Mouse (Mus musculus) heart, embryonic 14.5 days (tissue): ENCODE measurements around the gene Cacna1a. TPM values are rescaled to one million over a fixed set of nuclear protein-coding genes. Genes with fewer than 3 reads are reported as not detected.

Experiments
- ATAC-seq: fragments of 200-750 bp; cut with Nextera tagmentation; 2 replicates; pipeline ENCODE4 v1.8.0; 2017; ENCODE audit warnings: low read depth, moderate TSS enrichment; ENCODE audit not compliant: insufficient number of reproducible peaks, insufficient read depth, low FRiP score
- H3K27ac ChIP-seq, 2 experiments: fragments of 200-500 bp in 1 of 2; fragments of 300-500 bp in 1 of 2; sonication (generic) in 1 of 2; replicated peaks in 1 of 2; 2 replicates each; pipeline ENCODE4 v1.5.1; 2012 to 2014; ENCODE audit warnings: low read depth in 2 of 2, low read length in 2 of 2, control low read depth in 1 of 2, mild to moderate bottlenecking in 1 of 2, mixed read lengths in 1 of 2; ENCODE audit not compliant: control insufficient read depth in 1 of 2, insufficient read depth in 1 of 2
- H3K27me3 ChIP-seq: fragments of 300-500 bp; sonication (generic); 2 replicates; pipeline ENCODE4 v1.6.1; 2014; ENCODE audit warnings: mild to moderate bottlenecking, low read length, control low read depth; ENCODE audit not compliant: control insufficient read depth, insufficient read depth
- H3K36me3 ChIP-seq: fragments of 300-500 bp; sonication (generic); 2 replicates; pipeline ENCODE4 v1.6.1; 2014; ENCODE audit warnings: mild to moderate bottlenecking, control low read depth, low read length, mixed read lengths; ENCODE audit not compliant: control insufficient read depth, insufficient read depth
- H3K4me1 ChIP-seq, 2 experiments: fragments of 200-500 bp in 1 of 2; fragments of 300-500 bp in 1 of 2; sonication (generic) in 1 of 2; 2 replicates each; pipeline ENCODE4 v1.6.1; 2012 to 2014; ENCODE audit warnings: low read length in 2 of 2, control low read depth in 1 of 2, mixed read lengths in 1 of 2; ENCODE audit not compliant: control insufficient read depth in 2 of 2, insufficient read depth in 2 of 2
- H3K4me2 ChIP-seq: fragments of 300-500 bp; sonication (generic); 2 replicates; pipeline ENCODE4 v1.6.1; 2014; ENCODE audit warnings: mild to moderate bottlenecking, low read length
- H3K4me3 ChIP-seq, 2 experiments: fragments of 200-500 bp in 1 of 2; fragments of 300-500 bp in 1 of 2; sonication (generic) in 1 of 2; 2 replicates each; pipeline ENCODE4 v1.5.1; 2012 to 2014; ENCODE audit warnings: low read length in 2 of 2, mild to moderate bottlenecking in 2 of 2, control low read depth in 1 of 2, low read depth in 1 of 2, moderate library complexity in 1 of 2; ENCODE audit not compliant: control insufficient read depth in 1 of 2, insufficient read depth in 1 of 2
- H3K9ac ChIP-seq: fragments of 300-500 bp; sonication (generic); 2 replicates; pipeline ENCODE4 v1.6.1; 2014; ENCODE audit warnings: mild to moderate bottlenecking, low read length
- H3K9me3 ChIP-seq: fragments of 300-500 bp; sonication (generic); 2 replicates; pipeline ENCODE4 v1.6.1; 2016; ENCODE audit warnings: low read length, control low read depth; ENCODE audit not compliant: control insufficient read depth
- WGBS: fragments of 180-500 bp; shearing (Covaris S2); extraction: QIAGEN DNeasy Blood & Tissue Kit; methylation state at CpG from one replicate; pipeline ENCODE4 v1.1.7; 2014; 5-methylcytosine and 5-hydroxymethylcytosine counted together
- polyA plus RNA-seq: library from polyadenylated mRNA; unstranded; fragments of >200 nt; fragmentation: Nextera tagmentation; extraction: Ambion mirVana; gene quantifications from 2 replicates; pipeline ENCODE4 v1.2.1, GENCODE M21; 2014

The Cacna1a gene
- polyA plus RNA-seq, 1 experiment from 2014 or later = 8.4 TPM

DNA sequence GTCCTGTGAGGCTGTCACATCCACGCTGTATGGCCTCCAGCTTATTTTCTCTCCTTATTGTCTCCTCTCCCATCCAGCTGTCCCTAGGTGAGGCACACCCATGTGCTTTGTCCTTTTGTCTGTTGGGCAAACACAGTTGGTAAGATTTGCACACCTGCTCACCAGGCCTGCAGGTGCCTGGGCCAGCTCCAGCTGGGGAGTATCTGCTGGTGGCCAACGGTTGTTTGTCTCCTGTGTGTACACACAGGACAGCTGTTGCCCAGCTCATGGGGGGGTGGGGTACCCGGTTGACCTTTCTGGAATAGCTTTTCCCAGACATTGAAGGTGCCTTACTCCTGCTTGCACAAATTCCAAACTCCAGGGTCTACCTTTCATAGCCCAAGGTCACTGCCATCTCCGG, 37.3 kb upstream of the Cacna1a start:
- Histone ChIP-seq H3K4me2 (no peak overlapping the region), H3K4me3 (no peak overlapping the region), H3K27ac (no peak overlapping the region), H3K36me3 (no peaks in the 10 kb centered on the region), H3K9me3 (no peaks in the 10 kb centered on the region), H3K27me3 (0 out of 2 replicates have a peak, but pooled peaks cover 7% of the 10 kb centered on the region), H3K9ac (no peak overlapping the region), H3K4me1 (no peaks in the 10 kb centered on the region)
- ATAC-seq = no peak
- WGBS = 77% methylated on average over 4 of the region's 4 CpGs

DNA sequence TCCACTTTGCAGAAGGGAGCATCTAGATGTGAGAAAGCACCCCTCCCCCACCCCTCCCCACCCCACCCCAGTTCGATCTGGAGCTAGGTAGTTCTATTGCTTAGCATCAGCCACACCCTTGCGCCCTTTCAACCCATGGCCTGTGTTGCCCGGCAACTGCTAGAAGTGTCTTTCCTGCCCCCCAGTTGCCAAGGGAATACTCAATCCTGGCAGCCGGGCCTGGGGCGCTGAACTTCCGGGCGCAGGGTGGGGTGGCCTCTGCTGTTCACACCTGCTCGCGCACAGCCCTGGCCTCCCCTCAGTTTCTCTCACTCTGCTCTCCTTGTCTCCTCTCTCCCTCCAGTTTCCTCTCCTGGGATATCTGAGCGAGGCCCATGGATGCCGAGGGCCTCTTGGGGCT, 31.8 kb upstream of the Cacna1a start:
- H3K4me2 ChIP-seq = no peak overlapping the region
- no peaks in the 10 kb centered on the region for H3K4me1 ChIP-seq
- 52% methylated on average over 11 of the region's 11 CpGs for WGBS
- no peak overlapping the region for H3K27ac ChIP-seq
- no peak overlapping the region for H3K9ac ChIP-seq
- H3K36me3 ChIP-seq = no peaks in the 10 kb centered on the region
- ATAC-seq = 0 out of 2 replicates have a peak, but pooled peaks have one; percentile 20
- H3K4me3 ChIP-seq = no peak overlapping the region
- 0 out of 2 replicates have a peak, but pooled peaks cover 4% of the 10 kb centered on the region for H3K27me3 ChIP-seq
- H3K9me3 ChIP-seq = no peaks in the 10 kb centered on the region

- no peak overlapping the region; the same call in 1 of the 2 replicates for H3K9ac ChIP-seq
- 19% methylated on average over 20 of the region's 20 CpGs for WGBS
- peaks cover 10% of the 10 kb centered on the region; the same call in 1 of the 2 replicates for H3K27me3 ChIP-seq
Observed at GRCm38 (mm10) chr8:84357631-84358371, 30.4 kb upstream of the Cacna1a start.

DNA sequence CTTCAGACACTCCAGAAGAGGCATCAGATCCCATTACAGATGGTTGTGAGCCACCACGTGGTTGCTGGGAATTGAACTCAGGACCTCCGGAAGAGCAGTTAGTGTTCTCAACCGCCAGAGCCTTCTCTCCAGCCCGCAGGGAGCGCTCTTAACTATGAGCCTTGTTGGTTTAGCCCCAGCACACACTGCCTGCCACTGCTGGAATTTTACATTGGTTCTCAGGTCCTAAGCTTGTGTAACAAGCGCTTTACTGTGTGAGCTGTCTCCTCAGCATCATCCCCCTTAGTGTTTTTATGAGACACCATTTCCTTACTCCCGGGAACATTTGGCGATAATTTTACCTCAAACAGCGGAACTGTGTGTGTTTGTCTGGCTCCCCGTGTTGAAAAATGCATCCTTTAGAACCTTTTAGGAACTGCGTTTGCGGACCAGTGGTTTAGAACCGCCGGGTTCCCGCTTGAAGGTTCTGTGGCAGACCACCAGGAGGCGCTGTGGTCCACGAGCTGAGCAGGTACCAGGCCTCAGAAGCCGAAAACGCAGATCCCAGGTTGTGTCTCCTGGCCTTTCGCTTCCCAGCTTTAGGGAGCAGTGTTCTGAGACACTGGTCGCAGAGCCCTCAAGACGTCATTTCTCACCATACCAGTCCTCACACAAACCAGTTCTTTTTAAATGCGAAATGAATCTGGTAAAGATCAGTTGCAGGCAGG, 24.7 kb upstream of the Cacna1a start:
- no peak overlapping the region for H3K27ac ChIP-seq
- ATAC-seq = no peak
- peaks cover 14% of the 10 kb centered on the region; the same call in 1 of the 2 replicates for H3K27me3 ChIP-seq
- no peak overlapping the region for H3K4me2 ChIP-seq
- H3K36me3 ChIP-seq = no peaks in the 10 kb centered on the region
- H3K4me1 ChIP-seq = no peaks in the 10 kb centered on the region
- H3K4me3 ChIP-seq = no peak overlapping the region
- no peak overlapping the region for H3K9ac ChIP-seq
- H3K9me3 ChIP-seq = no peaks in the 10 kb centered on the region
- WGBS = 16% methylated on average over 23 of the region's 23 CpGs

More at GRCm38 (mm10) chr8:84357631-84358371, 30.4 kb upstream of the Cacna1a start:
- Histone ChIP-seq H3K4me1 (no peaks in the 10 kb centered on the region), H3K27ac (no peak overlapping the region), H3K4me3 (no peak overlapping the region), H3K9me3 (no peaks in the 10 kb centered on the region), H3K36me3 (no peaks in the 10 kb centered on the region), H3K4me2 (no peak overlapping the region)
- peak; percentile 64 for ATAC-seq

DNA sequence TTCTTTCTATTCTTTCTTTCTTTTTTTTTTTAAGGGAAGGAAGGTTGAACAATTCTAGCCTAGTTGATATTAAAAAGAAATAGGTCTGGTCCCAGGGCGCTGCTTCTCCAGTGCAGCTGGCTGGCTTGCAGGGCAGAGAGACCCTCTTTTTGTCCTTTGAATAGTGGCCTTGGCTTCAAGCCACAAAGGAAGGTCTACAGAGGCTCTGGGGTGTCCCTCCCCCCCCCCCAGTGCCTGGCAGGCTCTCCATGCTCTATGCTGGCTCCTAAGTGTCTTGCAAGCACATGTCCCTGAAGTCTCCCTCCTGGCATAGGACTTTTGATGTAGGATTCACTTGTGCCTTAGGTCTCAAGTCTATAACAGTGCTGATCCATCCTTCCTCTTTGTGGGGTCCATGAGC, 23.0 kb upstream of the Cacna1a start:
- Histone ChIP-seq H3K4me3 (no peak overlapping the region), H3K27me3 (peaks cover 14% of the 10 kb centered on the region; the same call in 1 of the 2 replicates), H3K9me3 (peaks cover 4% of the 10 kb centered on the region; the same call in 1 of the 2 replicates), H3K4me1 (no peaks in the 10 kb centered on the region), H3K4me2 (no peak overlapping the region), H3K36me3 (no peaks in the 10 kb centered on the region), H3K27ac (no peak overlapping the region), H3K9ac (no peak overlapping the region)
- ATAC-seq = no peak
- 85% methylated on average over 1 of the region's 1 CpGs for WGBS

- H3K4me2 ChIP-seq = no peak overlapping the region
- no peaks in the 10 kb centered on the region for H3K36me3 ChIP-seq
- H3K4me3 ChIP-seq = no peak overlapping the region
- H3K27ac ChIP-seq = no peak overlapping the region
- H3K27me3 ChIP-seq = no peaks in the 10 kb centered on the region
- H3K9ac ChIP-seq = no peak overlapping the region
- peaks cover 4% of the 10 kb centered on the region; the same call in 1 of the 2 replicates for H3K9me3 ChIP-seq
- H3K4me1 ChIP-seq = no peaks in the 10 kb centered on the region; a peak in 1 of 4 replicates
- ATAC-seq = no peak
- WGBS = 72% methylated on average over 4 of the region's 4 CpGs
Observed at GRCm38 (mm10) chr8:84370972-84371371, 17.3 kb upstream of the Cacna1a start.

DNA sequence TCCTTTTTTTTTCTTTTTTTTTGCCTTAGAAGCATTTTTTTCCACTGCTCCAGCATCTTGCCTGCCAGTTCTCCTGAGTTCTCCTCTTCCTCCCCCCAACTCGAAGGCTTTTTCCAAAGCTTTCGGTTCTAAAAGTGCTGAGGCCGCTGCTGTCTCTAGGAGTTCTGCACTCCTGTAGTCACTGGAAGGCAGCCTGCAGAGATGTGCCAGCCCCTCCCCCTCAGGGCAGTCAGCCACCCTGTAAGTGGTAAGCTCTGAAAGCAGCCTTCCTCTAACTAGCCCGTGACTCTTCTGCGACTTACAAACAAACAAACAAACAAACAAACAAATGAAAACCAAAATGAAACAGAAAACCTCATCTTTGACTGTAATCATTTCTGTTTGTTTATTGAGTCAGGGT, 13.2 kb upstream of the Cacna1a start:
- 23% methylated on average over 5 of the region's 5 CpGs for WGBS
- Histone ChIP-seq H3K27me3 (no peaks in the 10 kb centered on the region), H3K4me3 (no peak overlapping the region), H3K4me1 (no peaks in the 10 kb centered on the region; a peak in 1 of 4 replicates), H3K9ac (no peak overlapping the region), H3K4me2 (no peak overlapping the region), H3K36me3 (no peaks in the 10 kb centered on the region), H3K9me3 (no peaks in the 10 kb centered on the region), H3K27ac (no peak overlapping the region)
- no peak for ATAC-seq
